Mouse (Mus musculus) gastrocnemius, postnatal 10 days (tissue): ENCODE measurements at regions not wholly inside any gene's neighbourhood (a gene's known extent, or its start where the extent isn't known, plus 50 kb on each side); places are given as distances from the start of the nearest gene placed in this dataset.
A peak's percentile ranks its signal among the peaks of the same experiment; 100 is the strongest.

Experiments used
- DNase-seq: peaks from one replicate; pipeline ENCODE4 v3.0.0; 2021; ENCODE audit warnings: mixed read lengths

DNA sequence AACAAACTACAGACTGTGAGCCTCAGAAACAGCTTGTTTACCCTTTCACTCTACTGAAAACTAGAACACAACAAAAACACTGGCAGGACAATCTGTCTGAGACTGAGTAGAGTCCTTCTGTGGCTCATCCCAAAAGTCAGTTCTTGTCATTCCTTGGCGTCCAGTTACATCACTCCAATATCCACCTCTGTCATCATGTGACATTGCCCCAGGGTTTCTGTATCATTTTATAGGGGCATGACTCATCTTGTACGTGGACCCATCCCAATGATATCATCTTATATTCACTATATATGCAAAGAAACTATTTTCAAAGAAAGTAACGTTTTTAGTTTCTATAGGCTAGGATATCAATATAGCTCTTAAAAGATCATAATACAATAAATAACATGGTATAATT is 152.3 kb downstream of the Dkk2 start:
- DNase-seq = no peak

DNA sequence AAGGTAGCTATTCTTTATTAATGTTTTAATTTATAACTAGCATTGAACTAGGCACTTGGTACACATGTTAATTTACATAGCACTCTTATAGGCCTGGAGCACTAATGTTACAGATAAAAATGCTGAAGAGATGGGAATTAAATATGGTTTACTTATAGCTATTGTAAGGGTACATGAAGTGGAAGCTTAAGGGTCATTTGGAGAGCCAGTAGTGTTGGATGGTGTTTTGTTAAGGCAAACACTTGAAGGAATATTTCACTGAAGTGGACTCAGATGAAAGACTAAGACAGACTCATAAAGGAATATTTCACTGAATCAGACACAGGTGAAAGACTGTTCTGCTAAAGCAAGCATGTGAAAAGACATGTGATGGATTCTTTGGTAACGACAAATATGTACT is 172.7 kb downstream of the Dkk2 start:
- no peak for DNase-seq

- no peak for DNase-seq
Measured at GRCm38 (mm10) chr3:132269641-132270040, 184.5 kb downstream of the Dkk2 start.

DNA sequence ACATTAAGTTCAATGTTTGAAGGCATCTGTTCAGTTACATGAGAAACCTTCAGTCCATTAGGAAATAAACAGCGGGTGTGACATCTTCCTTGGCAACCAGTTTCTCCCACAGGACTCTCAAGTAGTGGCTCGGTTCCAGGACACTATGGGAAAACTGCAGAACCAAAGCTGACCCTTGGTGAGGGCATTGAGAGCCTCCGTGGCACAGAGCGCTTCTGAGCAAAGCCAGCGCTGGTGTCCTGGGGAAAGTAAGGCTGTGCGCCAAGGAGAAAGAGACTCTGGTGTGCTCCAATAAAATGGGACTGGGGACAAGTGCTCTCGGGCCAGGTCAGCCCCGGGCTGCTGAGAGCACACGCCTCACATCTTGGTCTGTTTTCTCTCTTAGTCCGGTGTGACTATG is 189.7 kb downstream of the Dkk2 start:
- DNase-seq = peak; percentile 39

GRCm38 (mm10) chr3:132277771-132278170 is 192.7 kb downstream of the Dkk2 start:
- no peak for DNase-seq

DNA sequence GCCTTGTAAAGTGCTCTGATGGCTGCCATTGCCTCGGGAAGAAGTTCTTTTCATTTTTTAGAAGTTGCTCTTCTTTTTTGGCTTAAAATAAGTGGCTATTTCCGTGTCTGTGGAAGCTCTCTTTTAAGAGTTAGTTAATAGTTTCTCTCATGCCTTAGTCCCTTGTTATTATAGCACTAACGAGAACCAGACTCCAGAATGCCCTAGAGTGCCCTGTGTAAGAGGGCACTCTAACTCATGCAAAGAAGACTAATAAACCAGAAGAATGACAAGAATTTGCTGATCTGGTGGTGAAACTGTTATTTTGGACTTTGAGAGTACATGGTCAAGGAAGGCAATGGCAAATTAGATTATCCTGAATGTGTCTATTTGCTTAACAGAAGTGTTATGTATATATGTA is 202.6 kb downstream of the Dkk2 start:
- no peak for DNase-seq

- DNase-seq = no peak
Measured at GRCm38 (mm10) chr3:132326961-132327360, 241.9 kb downstream of the Dkk2 start.

DNA sequence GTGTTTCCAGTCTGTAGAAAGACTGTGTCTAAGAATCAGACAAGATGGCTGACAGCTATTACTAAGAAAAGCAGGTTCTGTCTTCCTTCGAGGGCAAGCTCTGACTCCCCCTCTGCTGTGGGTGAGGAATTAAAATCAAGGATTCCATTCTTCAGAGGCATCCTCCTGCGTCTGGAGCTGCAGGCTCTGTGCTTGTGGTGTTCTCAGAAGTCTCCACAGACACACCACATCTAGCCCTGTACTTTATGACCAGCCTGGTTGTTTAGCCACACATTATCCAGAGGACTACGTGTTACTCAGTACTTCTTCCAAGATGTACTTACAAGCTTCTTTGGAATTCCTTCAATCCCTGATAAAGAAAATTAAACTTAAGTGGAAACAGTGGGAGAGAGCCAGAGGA is 258.5 kb downstream of the Dkk2 start:
- DNase-seq = no peak

DNA sequence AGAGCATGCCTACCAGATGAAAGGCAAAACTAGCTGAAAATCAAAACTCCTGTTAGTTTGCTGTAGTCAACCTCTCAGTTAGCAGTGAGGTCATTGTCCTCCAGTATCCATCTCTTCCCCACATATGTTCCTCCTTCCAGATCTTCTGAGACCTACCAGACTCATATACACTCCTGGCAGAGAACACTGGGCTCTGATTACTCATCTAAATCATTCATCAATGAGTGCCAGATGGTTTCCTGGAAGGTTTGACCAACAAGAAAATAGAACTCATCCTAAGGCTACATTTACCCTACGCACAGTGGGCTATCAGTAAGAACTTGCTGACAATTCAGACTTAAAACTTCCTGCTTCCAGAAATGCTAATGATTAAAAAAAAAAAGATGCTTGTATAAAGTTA is 260.8 kb downstream of the Dkk2 start:
- DNase-seq = no peak

- DNase-seq = no peak
Measured at GRCm38 (mm10) chr3:132349602-132350001, 264.5 kb downstream of the Dkk2 start.

DNA sequence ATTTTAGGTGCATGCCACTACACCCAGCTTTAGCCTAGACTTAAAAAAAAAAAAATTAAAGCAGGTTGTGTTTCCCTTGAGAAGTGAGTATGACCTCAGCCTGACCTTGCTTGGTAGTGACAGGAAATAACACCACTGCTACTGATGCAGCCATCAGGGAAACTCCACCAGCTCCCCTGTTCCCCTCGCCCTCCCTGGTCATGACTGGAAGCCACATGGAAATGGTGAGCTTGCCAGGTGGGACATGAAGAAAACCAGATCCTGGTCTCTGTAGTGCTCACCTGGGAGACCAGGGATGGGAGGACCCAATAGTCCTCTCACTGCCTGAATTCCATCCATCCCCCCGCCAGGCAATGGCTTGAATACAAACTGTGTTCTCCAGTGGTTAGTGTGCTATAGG is 268.1 kb downstream of the Dkk2 start:
- DNase-seq = no peak

DNA sequence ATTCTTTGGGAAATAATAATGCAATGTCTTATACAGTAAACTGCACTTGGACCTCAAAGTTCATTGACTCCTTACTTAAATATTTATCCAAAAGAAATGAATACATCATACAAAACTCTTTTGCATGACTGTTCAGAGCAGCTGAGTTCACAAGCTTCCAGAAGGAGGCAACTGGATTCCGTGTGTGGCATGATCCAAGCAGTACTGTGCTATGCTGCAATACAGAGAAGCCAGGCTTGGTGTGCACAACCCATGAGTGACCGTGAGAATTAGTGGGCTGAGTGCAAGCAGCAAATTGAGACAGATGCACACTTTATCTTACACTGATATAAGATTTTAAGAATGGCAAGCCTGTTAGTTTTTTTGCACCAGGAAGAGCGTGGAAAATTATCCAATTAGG is 270.0 kb upstream of the Gimd1 start:
- DNase-seq = no peak

DNA sequence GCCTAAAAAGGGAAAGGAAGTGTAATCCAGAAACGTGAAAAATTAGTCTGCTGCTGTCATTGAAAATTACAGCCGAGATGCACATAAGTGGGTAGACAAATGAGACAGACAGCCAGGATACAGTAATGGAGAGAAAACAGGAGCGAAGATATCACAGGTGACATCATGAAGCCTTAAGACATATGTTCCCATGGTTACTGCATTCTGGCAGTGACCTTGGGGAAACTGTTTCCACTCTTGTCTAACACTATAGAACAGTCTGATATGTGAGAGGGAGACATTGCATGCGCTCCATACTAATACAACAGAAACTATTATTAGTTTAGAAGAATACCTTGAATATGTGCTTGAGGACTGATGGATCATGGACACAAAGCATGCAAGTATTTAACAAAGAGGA is 254.0 kb upstream of the Gimd1 start:
- no peak for DNase-seq

- no peak for DNase-seq
Measured at GRCm38 (mm10) chr3:132417742-132418141, 211.9 kb upstream of the Gimd1 start.

GRCm38 (mm10) chr3:132425819-132426671 is 203.6 kb upstream of the Gimd1 start:
- no peak for DNase-seq

GRCm38 (mm10) chr3:132427244-132427643 is 202.4 kb upstream of the Gimd1 start:
- no peak for DNase-seq

GRCm38 (mm10) chr3:132428148-132428547 is 201.5 kb upstream of the Gimd1 start:
- DNase-seq = peak; percentile 6

- no peak for DNase-seq
Measured at GRCm38 (mm10) chr3:132431805-132432204, 197.8 kb upstream of the Gimd1 start.

DNA sequence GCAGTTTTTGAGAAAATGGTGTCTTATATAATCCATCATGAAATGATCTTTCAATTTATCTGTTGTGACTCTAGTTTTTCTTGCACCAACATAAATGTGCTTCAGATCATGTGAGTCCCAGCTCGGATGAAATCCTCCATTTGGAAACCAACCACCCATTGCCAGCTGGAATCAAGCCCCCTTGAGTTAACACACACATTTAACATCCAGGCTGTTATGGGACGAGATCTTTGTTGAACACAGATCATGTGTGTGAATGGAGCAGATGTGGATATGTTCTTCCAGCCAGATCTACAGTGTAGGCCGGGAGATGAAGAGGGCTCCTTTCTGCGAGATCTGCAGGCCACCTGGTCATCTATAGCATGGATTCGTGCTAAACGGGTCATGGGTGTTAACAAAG is 188.4 kb upstream of the Gimd1 start:
- no peak for DNase-seq

- DNase-seq = no peak
Measured at GRCm38 (mm10) chr3:132453927-132454326, 175.7 kb upstream of the Gimd1 start.

DNA sequence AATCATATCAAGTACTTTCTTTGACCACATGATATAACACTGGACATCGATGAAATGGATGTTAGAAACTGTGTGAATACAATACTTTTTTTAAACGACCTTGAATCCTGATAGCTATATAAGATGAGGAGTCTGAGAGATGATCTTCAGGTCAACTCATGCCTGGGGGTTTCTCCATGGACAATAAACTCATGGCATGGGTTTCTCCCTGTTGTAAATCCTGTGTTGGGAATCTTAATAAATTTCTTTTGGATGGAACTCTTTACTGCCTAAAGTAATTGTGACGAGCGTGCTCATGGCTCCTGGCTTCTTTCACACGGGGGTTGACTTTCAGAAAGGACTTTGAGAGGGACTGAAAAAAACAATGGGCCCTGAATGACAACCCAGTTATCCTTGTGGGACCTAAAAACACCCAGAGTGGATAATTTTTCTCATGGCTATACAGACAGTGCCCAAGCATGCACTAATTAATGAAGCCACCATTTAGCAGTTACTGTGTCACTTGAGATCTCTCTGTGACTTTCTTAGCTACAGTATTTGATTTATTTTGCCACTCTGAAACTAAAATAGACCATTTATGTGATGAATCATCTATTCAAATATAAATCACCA is 167.2 kb upstream of the Gimd1 start:
- DNase-seq = no peak

DNA sequence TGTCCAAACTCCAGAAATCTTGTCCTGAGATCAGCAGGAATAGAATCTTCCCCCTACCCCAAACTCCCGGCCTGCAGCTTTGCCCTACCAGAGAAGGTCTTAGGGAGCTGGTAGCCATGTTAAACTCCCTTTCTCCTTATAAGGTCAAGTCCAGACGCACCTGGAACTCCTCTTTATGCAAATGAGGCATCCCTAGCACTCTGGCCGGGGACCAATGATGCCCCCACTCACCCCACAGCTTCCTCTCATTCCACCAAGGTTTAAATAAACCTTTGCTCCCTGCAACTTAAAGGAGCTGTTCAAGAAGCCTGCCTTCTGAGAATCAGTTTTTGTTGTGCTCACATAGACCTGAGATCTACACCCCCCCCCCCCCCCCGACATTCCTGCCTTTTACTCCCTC is 158.6 kb upstream of the Gimd1 start:
- DNase-seq = no peak

DNA sequence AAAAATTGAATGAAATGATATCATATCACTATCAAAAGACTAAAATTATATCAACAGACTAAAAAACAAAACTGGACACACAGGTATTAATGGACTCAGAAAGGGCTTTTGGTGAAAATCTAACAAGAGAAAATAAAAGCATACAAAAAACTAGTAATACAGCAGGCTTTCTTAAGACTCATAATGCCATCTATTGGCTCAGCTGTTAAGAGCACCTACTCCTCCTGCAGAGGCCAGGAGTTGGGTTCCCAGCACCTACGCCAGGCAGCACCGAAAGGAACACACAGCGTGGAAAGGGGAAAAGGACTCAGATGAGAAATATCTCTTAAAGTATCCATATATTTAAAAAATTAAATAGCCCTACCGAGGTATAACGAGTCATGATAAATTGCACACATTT is 151.9 kb upstream of the Gimd1 start:
- DNase-seq = no peak

DNA sequence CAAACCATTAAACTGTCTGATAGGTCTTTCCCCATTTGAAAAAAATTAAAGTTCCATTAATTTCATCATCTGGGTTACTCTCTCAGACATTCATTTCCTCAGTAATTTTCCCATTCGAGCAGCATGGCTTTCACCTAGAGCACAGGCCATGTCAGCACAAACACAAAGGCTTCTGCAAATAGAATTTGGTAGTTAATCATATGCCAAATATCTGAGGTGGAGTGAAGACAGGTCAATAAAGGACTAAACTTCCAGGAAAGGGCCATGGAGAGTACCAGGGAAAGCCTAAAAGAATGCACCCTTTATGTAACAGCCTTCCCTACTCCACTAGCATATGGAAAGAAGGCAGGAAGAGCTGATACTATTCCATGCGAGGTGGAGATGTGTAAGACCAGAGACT is 150.3 kb upstream of the Gimd1 start:
- no peak for DNase-seq
